Mouse (Mus musculus) ES-Bruce4 (cell line): ENCODE measurements around the gene Dgkd. TPM values are rescaled to one million over a fixed set of nuclear protein-coding genes. Genes with fewer than 3 reads are reported as not detected.

Experiments used
- H3K27ac ChIP-seq: 2 replicates; pipeline ENCODE4 v1.5.1; 2012; ENCODE audit warnings: low read length, inconsistent platforms; ENCODE audit not compliant: insufficient read depth
- H3K27me3 ChIP-seq: 2 replicates; pipeline ENCODE4 v1.6.1; 2012; ENCODE audit warnings: mild to moderate bottlenecking, low read length, inconsistent platforms; ENCODE audit not compliant: control insufficient read depth, poor library complexity, insufficient read depth, severe bottlenecking
- H3K36me3 ChIP-seq: 2 replicates; pipeline ENCODE4 v1.6.1; 2012; ENCODE audit warnings: inconsistent platforms, mild to moderate bottlenecking, low read length, moderate library complexity; ENCODE audit not compliant: control insufficient read depth, poor library complexity, insufficient read depth, severe bottlenecking
- H3K4me1 ChIP-seq: one replicate; pipeline ENCODE4 v1.8.1; 2011; ENCODE audit warnings: low read length; ENCODE audit not compliant: control insufficient read depth, insufficient read depth
- H3K4me3 ChIP-seq: 2 replicates; pipeline ENCODE4 v1.5.1; 2011; ENCODE audit warnings: low read depth, mild to moderate bottlenecking, low read length
- H3K9ac ChIP-seq: 2 replicates; pipeline ENCODE4 v1.6.1; 2012; ENCODE audit warnings: low read depth, mild to moderate bottlenecking, inconsistent platforms; ENCODE audit not compliant: poor library complexity, severe bottlenecking
- H3K9me3 ChIP-seq: replicated peaks from 2 replicates; pipeline ENCODE4 v1.6.1; 2012; ENCODE audit warnings: mild to moderate bottlenecking, low read length, inconsistent platforms; ENCODE audit not compliant: control insufficient read depth, poor library complexity, insufficient read depth, severe bottlenecking
- CTCF ChIP-seq: IDR thresholded peaks from one replicate; pipeline ENCODE4 v1.8.1; 2011; ENCODE audit warnings: low read depth, low read length
- EP300 ChIP-seq: IDR thresholded peaks from 2 replicates; pipeline ENCODE4 v1.6.1; 2011; ENCODE audit warnings: low read depth, low read length; ENCODE audit not compliant: insufficient read depth
- POLR2A ChIP-seq: IDR thresholded peaks from one replicate; pipeline ENCODE4 v1.8.1; 2011; ENCODE audit warnings: low read length; ENCODE audit not compliant: insufficient read depth
- polyA plus RNA-seq: library from polyadenylated mRNA; stranded (reverse); fragments of >200 nt; gene quantifications from 2 replicates; pipeline ENCODE4 v1.2.4, GENCODE M21; 2011; ENCODE audit warnings: low read depth; ENCODE audit not compliant: missing spikeins, insufficient read depth, insufficient read length

Gene Dgkd
- polyA plus RNA-seq, 1 experiment: 62.4 TPM

DNA sequence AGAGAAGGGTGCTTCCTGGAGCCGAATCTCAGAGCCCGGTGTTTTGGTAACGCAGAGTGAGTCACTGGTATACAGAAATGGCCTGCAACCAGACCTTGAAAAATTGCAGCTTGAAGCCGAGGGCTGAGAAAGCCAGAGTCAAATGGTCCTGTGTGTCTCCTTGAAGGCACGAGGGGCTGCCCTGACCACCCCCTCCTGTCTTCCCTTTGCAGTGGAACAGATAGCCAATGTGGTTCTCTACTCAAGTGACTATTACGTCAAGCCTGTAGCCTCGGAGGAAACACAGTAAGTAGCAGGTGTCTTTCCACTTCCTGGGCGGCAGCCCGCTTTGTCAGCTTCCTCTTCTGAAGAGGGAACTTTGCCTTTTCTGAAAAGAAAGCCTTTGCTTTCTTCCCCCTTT lies 24.9 kb upstream of the Dgkd start:
- Histone ChIP-seq H3K4me3 (no peak overlapping the region), H3K27me3 (no peaks in the 10 kb centered on the region), H3K9me3 (peaks cover 5% of the 10 kb centered on the region), H3K36me3 (no peaks in the 10 kb centered on the region), H3K27ac (no peak overlapping the region), H3K9ac (no peak overlapping the region), H3K4me1 (no peaks in the 10 kb centered on the region)
- TF ChIP-seq EP300 (no peak), POLR2A (no peak), CTCF (no peak)

DNA sequence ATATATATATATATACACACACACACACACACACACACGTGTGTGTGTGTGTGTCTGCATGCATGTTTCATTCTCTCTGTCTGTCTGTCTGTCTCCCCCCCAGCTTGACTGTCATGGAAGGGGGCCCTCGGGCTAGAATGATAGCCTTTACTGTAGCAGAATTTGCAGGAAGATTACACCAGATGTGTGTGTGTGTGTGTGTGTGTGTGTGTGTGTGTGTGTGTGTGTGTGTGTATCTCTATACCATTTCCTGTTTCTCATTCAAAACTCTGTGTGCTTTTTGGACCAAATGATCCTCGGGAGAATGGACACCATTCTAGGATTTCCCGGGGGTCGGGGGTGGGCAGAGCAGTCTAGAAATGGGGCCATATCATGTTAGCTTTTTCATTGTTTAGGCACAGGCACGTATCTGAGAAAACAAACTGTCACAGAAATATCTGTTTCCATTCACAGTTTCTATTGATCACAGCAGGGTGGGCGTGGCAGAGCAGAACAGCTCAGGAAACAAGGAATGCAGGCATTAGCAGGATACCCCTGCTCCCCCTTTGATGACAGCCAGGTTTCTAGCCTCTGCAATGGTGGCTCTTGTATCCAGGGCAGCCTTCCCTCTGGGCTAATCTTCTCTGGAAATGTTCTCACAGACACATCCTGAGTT lies 24.0 kb upstream of the Dgkd start:
- no peaks in the 10 kb centered on the region for H3K27me3 ChIP-seq
- TF ChIP-seq CTCF (no peak), EP300 (no peak), POLR2A (no peak)
- no peaks in the 10 kb centered on the region for H3K4me1 ChIP-seq
- H3K36me3 ChIP-seq: no peaks in the 10 kb centered on the region
- H3K4me3 ChIP-seq: no peak overlapping the region
- H3K9me3 ChIP-seq: peaks cover 9% of the 10 kb centered on the region; the same call in 1 of the 2 replicates
- no peak overlapping the region for H3K27ac ChIP-seq
- no peak overlapping the region for H3K9ac ChIP-seq

DNA sequence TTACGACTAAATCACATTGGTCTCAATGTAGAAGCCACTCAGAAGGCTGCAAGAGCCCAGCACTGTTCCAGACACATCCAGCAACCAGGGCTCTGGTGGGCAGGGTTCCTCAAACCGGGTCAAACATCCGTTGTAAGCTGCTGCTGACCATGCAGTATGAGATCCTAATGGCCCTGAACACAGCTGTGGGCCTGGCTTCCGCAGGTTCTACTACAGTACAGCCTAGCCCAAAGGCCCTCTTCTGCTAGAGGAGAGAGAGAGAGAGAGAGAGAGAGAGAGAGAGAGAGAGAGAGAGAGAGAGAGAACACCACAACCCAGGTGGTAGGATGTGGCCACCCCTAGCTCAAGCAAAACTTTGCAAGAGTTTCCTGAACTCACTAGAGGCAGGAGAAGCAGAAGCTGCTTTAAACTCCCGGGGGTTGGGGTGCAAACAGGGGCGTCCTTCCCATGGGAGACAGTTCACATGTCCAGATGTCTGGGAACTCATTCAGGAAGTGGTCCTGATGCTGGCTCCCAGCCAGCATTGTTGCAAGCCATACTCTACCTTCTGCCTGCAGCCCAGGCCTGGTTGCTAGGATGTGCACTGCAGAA lies 23.4 kb upstream of the Dgkd start:
- no peaks in the 10 kb centered on the region for H3K4me1 ChIP-seq
- H3K4me3 ChIP-seq: no peak overlapping the region
- TF ChIP-seq CTCF (no peak), EP300 (no peak), POLR2A (no peak)
- H3K36me3 ChIP-seq: no peaks in the 10 kb centered on the region
- H3K9me3 ChIP-seq: peaks cover 9% of the 10 kb centered on the region; the same call in 1 of the 2 replicates
- no peaks in the 10 kb centered on the region for H3K27me3 ChIP-seq
- H3K27ac ChIP-seq: no peak overlapping the region
- no peak overlapping the region for H3K9ac ChIP-seq

DNA sequence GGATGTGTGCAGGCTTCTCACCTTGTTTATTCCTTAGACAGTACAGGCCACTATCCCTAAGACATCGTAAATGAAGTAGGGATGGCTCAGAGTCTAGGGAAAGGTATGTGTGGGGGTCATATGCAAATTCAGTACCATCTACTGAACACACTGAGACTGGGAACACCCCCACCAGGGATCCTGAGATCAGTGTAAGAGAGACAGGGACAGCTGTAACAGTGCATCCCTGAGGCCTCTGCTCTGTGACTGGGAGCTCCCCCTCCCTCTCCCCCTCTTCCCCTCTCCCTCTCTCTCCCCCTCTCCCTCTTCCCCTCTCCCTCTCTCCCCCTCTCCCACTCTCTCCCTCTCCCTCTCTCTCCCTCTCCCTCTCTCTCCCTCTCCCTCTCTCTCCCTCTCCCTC lies 16.6 kb upstream of the Dgkd start:
- Histone ChIP-seq H3K4me3 (no peak overlapping the region), H3K36me3 (no peaks in the 10 kb centered on the region), H3K27me3 (no peaks in the 10 kb centered on the region), H3K9me3 (peaks cover 9% of the 10 kb centered on the region; the same call in 1 of the 2 replicates), H3K4me1 (no peaks in the 10 kb centered on the region), H3K27ac (no peak overlapping the region), H3K9ac (no peak overlapping the region)
- TF ChIP-seq CTCF (no peak), POLR2A (no peak), EP300 (no peak)

DNA sequence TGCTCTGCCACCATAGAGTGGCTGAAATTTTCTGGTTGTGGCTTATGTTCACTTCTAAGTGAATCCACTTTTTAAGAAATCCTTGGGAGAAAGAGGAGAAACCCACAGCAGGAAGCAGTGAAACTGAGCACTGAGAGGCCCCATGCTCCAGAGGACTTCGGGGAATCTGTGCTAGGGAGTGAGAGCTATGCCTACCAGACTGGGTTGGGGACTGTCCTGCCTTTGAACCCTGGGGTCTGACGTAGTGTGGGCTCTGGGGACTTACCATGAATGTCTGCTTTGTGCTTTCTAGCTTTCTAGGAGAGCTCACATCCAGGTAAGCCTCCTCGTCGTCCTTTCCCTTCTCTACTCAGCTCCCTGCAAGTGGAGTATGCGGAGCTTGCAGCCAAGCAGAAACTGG lies 16.1 kb upstream of the Dgkd start:
- Histone ChIP-seq H3K27me3 (no peaks in the 10 kb centered on the region), H3K9ac (no peak overlapping the region), H3K27ac (no peak overlapping the region), H3K36me3 (no peaks in the 10 kb centered on the region), H3K4me1 (no peaks in the 10 kb centered on the region), H3K9me3 (peaks cover 9% of the 10 kb centered on the region; the same call in 1 of the 2 replicates), H3K4me3 (no peak overlapping the region)
- no peak for TF ChIP-seq EP300
- no peak for TF ChIP-seq CTCF
- no peak for TF ChIP-seq POLR2A
